Comparison of ENCODE assay signal across 20 mouse cellular contexts in the genomic region with DNA sequence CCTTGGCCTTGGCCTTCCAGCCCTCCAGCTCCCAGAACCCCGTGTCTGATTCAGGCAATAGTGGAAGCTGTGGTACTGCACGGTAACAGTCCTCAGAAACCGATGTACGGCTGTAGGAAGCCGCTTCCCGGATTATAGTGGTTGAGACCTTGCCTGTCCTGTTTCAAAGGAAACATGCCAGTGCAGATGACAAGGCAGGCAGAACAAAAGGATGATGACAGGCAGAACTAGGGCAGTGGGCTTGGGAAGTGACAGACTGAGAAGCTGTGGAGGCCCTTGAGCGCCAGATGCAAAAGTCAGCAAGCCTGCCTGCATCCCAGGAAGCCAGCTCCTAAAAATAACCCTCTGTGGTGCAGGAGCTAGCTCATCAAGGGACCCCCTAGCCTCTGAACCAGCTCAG. TPM values are rescaled to one million over a fixed set of nuclear protein-coding genes. Genes with fewer than 3 reads are reported as not detected.
A peak's percentile ranks its signal among the peaks of the same experiment; 100 is the strongest.
DNase-seq lines count a peak whose midpoint lies in the region; ATAC-seq lines count a peak whose summit lies in the region.
"Had no signal": no experiment of that assay in that cellular context is flagged by ENCODE, and none has a peak within 500 bp of the region (broad histone marks: within the 10 kb centered on the region; RNA-seq: fewer than 3 reads in every experiment).

No protein-coding gene starts in this region.

- WGBS in heart, embryonic 16.5 days, result 52% methylated on average over 7 of the region's 7 CpGs
- WGBS in forebrain, embryonic 12.5 days, result 85% methylated on average over 7 of the region's 7 CpGs

- peaks cover 25% of the 10 kb centered on the region for H3K4me1 ChIP-seq in heart, embryonic 16.5 days (ENCODE audit: control insufficient read depth, insufficient read depth, low read length)
- H3K4me1 ChIP-seq in forebrain, embryonic 12.5 days, result peaks cover 28% of the 10 kb centered on the region
- H3K4me1 ChIP-seq: liver, embryonic 12.5 days; stomach, embryonic 15.5 days had no signal

- no peak for DNase-seq in heart, adult 18-20 months
- peak; percentile 15 for DNase-seq in brain, adult 2 months (ENCODE audit: low read depth, low spot score)
- DNase-seq in retina, embryonic 14.5 days (ENCODE audit: low spot score), result peak; percentile 69
- DNase-seq in lung, postnatal 4 days, result no peak
- DNase-seq in testis, postnatal 10 days (ENCODE audit: low spot score), result no peak
- DNase-seq: adrenal gland, postnatal 14 days; cerebellum, adult 2 months; cerebellum, postnatal 36 days; heart, postnatal 14 days; layer of hippocampus, adult 9-11 months; lung, adult 2 months had no signal

- H3K9ac ChIP-seq in heart, embryonic 16.5 days (ENCODE audit: low read length), result no peak overlapping the region
- no peak overlapping the region for H3K9ac ChIP-seq in forebrain, embryonic 12.5 days
- H3K9ac ChIP-seq: liver, embryonic 12.5 days; stomach, embryonic 15.5 days had no signal

- no peaks in the 10 kb centered on the region for H3K36me3 ChIP-seq in heart, embryonic 16.5 days (ENCODE audit: control insufficient read depth, insufficient read depth)
- no peaks in the 10 kb centered on the region for H3K36me3 ChIP-seq in forebrain, embryonic 12.5 days (replicated peaks)
- H3K36me3 ChIP-seq: liver, embryonic 12.5 days; stomach, embryonic 15.5 days had no signal

- no peak overlapping the region for H3K27ac ChIP-seq in heart, embryonic 16.5 days (ENCODE audit: low read length)
- 0 out of 2 replicates have a peak overlapping the region, but pooled peaks have one; percentile 31 for H3K27ac ChIP-seq in forebrain, embryonic 12.5 days
- H3K27ac ChIP-seq: left cerebral cortex, adult 2 months; liver, embryonic 12.5 days; stomach, embryonic 15.5 days had no signal

- no peak for ATAC-seq in heart, embryonic 16.5 days (replicated peaks; ENCODE audit: extremely low read depth, insufficient read depth, low FRiP score)
- no peak for ATAC-seq in forebrain, embryonic 12.5 days (ENCODE audit: low FRiP score)
- ATAC-seq: activated CD4-positive, CD25-positive, alpha-beta regulatory T cell, adult 4 months; hindbrain, embryonic 16.5 days; intestine, embryonic 16.5 days; liver, embryonic 12.5 days had no signal

- H3K4me3 ChIP-seq in heart, embryonic 16.5 days (ENCODE audit: low read length), result no peak overlapping the region
- no peak overlapping the region for H3K4me3 ChIP-seq in forebrain, embryonic 12.5 days (replicated peaks)
- H3K4me3 ChIP-seq: left cerebral cortex, adult 2 months; liver, embryonic 12.5 days; myocyte; stomach, embryonic 15.5 days had no signal

- H3K9me3 ChIP-seq in heart, embryonic 16.5 days (replicated peaks; ENCODE audit: control insufficient read depth, low read length), result no peaks in the 10 kb centered on the region
- H3K9me3 ChIP-seq in forebrain, embryonic 12.5 days, result no peaks in the 10 kb centered on the region
- H3K9me3 ChIP-seq: liver, embryonic 12.5 days; stomach, embryonic 15.5 days had no signal

- 0 out of 2 replicates have a peak overlapping the region, but pooled peaks have one; percentile 8 for H3K4me2 ChIP-seq in heart, embryonic 16.5 days (ENCODE audit: low read depth, low read length)
- H3K4me2 ChIP-seq in forebrain, embryonic 12.5 days, result no peak overlapping the region
- H3K4me2 ChIP-seq: liver, embryonic 12.5 days; stomach, embryonic 15.5 days had no signal

- no peaks in the 10 kb centered on the region for H3K27me3 ChIP-seq in heart, embryonic 16.5 days (ENCODE audit: control insufficient read depth, insufficient read depth, low read length)
- 0 out of 2 replicates have a peak, but pooled peaks cover 10% of the 10 kb centered on the region for H3K27me3 ChIP-seq in forebrain, embryonic 12.5 days
- H3K27me3 ChIP-seq: stomach, embryonic 15.5 days had no signal

RNA-seq across cellular contexts. Expression of a gene that starts 30.0 kb away (rescaled TPM):
- 895 and 907 TPM in 2 replicates for polyA plus RNA-seq in heart, embryonic 16.5 days (2015; fragmentation: Nextera tagmentation; extraction: Ambion mirVana)
- 1,000 to 10,000 TPM; 1,497 to 1,660 TPM for total RNA-seq in heart, adult 18-20 months (2021)
- polyA plus RNA-seq in forebrain, embryonic 12.5 days (2016; fragmentation: Nextera tagmentation; extraction: Ambion mirVana), result 758 and 840 TPM in 2 replicates

Comparison
In these comparisons a context has a peak if more than half of its experiments do, and no peak if none do; other contexts are left out.
1. DNase-seq: peak in brain, adult 2 months (single experiment) and retina, embryonic 14.5 days (single experiment); none in heart, adult 18-20 months (0 of 2), lung, postnatal 4 days (0 of 2) and testis, postnatal 10 days (single experiment).